Mouse (Mus musculus): ENCODE data around the gene Myo1b.

DNA sequence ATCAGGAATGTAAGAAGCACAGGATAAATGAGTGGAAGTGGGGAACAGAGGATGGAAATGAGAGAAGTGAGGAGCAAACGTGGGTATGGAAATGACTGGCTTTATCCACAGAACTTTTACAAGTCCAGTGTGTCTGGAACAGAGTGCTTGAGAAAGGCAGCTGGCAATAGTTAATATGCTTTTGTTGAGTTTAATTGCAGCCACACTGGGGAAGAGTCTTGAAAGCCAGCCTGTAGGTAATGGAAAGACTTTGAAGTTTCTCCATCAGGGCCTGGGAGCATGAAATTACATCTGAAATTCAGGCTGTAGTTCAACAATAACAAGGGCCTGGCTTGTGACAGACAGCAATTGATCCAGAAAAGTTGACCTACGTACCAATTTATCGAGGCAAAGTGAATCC is 209.8 kb downstream of the Myo1b start:
- TF ChIP-seq TAL1 (IDR thresholded peaks at IDR 0.05; ENCODE audit: low read length) (no peak), GATA1 (IDR thresholded peaks at IDR 0.05; ENCODE audit: low read length) (no peak)
